Mouse (Mus musculus) ES-Bruce4 (cell line): ENCODE measurements around the gene Rcbtb2.

ENCODE experiments used
- CTCF ChIP-seq: IDR thresholded peaks from one replicate; pipeline ENCODE4 v1.8.1; 2011; ENCODE audit warnings: low read depth, low read length
- EP300 ChIP-seq: IDR thresholded peaks from 2 replicates; pipeline ENCODE4 v1.6.1; 2011; ENCODE audit warnings: low read depth, low read length; ENCODE audit not compliant: insufficient read depth
- POLR2A ChIP-seq: IDR thresholded peaks from one replicate; pipeline ENCODE4 v1.8.1; 2011; ENCODE audit warnings: low read length; ENCODE audit not compliant: insufficient read depth

DNA sequence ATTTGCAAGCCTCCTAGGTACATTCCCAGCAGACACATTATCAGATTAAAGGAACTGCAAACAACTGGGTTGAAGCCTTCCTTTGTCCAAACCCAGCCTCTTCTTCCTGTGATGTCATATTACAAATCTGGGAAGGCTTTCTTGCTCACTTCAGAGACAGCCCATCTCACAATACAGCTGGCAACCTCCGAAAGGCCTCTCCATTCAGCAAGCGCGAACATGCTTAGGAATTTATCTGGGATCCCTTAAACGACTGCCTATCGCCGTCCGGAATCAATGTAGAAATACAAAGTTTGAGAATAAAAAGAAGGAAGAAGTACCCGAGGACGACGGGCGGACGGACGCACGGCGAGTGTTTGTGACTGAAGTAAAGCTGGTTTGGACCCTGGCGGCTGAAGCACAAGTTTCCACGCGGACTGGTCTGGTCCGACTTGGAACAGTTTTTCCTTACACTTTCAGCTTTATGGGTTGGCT is 115.0 kb downstream of the Rcbtb2 start, which contains the start of gene Lpar6:
- no peak for TF ChIP-seq POLR2A
- no peak for TF ChIP-seq CTCF
- TF ChIP-seq EP300, result no peak
